Mouse (Mus musculus): Measurements from ENCODE around the gene Hist2h2bb.

Gene Hist2h2bb

GRCm38 (mm10) chr3:96302076-96302475 is 32.5 kb downstream of the Hist2h2bb start:
- no peak for DNase-seq

DNA sequence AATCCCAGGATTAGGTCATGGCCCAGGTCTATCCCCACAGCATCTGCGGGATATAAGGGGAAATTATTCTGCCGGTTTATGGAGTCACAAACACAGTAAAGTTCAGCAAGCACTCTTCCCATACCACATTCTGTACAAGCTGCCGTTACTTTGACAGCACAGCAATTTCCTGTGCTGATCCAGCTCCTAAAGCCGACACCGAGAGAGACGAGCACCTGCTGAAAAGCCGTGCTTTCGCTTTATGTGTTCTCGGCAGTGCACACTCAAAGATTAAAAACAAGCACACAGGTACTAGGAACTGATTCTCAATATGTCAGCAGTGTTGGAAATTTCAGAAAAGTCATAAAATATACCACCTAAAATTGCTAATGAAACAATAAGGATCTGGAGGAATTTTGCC is 37.0 kb downstream of the Hist2h2bb start:
- DNase-seq = peak; percentile 38

GRCm38 (mm10) chr3:96309441-96309840 is 39.9 kb downstream of the Hist2h2bb start:
- no peak for DNase-seq

DNA sequence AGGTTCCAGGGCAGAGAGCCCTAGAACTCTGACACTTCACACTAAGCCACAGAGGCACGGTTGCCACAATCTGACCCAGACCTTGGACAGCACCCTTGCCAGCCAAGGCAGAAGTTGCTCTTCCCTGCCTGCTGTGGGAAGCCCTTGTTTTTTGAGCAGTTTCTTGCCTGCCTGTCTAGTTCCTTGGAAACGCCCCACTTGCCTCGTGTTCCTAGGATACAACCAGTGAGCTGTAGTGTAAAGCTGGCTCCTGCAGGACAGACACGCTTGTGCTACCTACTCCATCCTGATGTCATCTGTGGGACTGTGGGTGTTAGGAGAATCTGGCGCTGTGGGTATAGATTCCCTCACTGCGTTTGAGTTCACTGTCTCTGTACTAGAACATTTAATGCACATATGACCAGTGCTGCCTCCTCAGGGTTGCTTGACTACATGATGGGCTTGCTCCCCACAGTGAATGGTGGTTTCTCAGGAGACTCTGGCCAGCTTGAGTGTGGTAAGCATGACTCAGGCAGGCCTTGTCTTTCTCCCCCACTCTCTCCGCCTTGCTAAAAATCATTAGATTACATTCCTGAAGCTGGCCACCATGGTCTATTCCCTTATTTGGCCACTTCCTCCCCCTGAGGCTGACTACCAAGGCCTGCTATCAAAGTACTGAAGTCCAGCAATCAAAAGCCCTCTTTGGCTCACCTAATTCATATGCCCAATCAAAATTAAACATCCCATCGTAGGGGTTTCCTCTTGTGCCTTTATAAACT is 43.0 kb downstream of the Hist2h2bb start:
- no peak for DNase-seq

Measured in thymus, postnatal 14 days (tissue).